Mouse (Mus musculus) MEL (cell line): ENCODE measurements around the gene Ccdc57. TPM values are rescaled to one million over a fixed set of nuclear protein-coding genes. Genes with fewer than 3 reads are reported as not detected.

Source experiments
- DNase-seq: peaks from one replicate; pipeline ENCODE4 v3.0.0; 2011; ENCODE audit warnings: low read depth, low spot score
- H3K27ac ChIP-seq: 2 replicates; pipeline ENCODE4 v1.5.1; 2012; ENCODE audit warnings: low read depth, mild to moderate bottlenecking, control low read depth, low read length, moderate library complexity; ENCODE audit not compliant: control insufficient read depth
- H3K27me3 ChIP-seq, 2 experiments: fragments of 150-350 bp in 1 of 2; sonication (generic) in 1 of 2; 2 replicates each; pipeline ENCODE4 v1.6.1; 2012; ENCODE audit warnings: low read length in 2 of 2, mild to moderate bottlenecking in 2 of 2, improper control_type of control experiment in 1 of 2, moderate library complexity in 1 of 2; ENCODE audit not compliant: insufficient read depth in 2 of 2, control insufficient read depth in 1 of 2
- H3K36me3 ChIP-seq, 2 experiments: 2 replicates each; pipeline ENCODE4 v1.6.1; 2012 to 2014; ENCODE audit warnings: low read length in 2 of 2, improper control_type of control experiment in 1 of 2, inconsistent platforms in 1 of 2, mild to moderate bottlenecking in 1 of 2; ENCODE audit not compliant: insufficient read depth in 2 of 2, control insufficient read depth in 1 of 2
- H3K4me1 ChIP-seq, 2 experiments: fragments of 150-350 bp in 1 of 2; sonication (generic) in 1 of 2; 2 replicates each; pipeline ENCODE4 v1.6.1; 2012; ENCODE audit warnings: low read length in 2 of 2, improper control_type of control experiment in 1 of 2, mild to moderate bottlenecking in 1 of 2; ENCODE audit not compliant: insufficient read depth in 2 of 2, control insufficient read depth in 1 of 2
- H3K4me3 ChIP-seq, 2 experiments: fragments of 150-350 bp in 1 of 2; sonication (generic) in 1 of 2; 2 replicates each; pipeline ENCODE4 v1.5.1; 2012; ENCODE audit warnings: low read depth in 2 of 2, low read length in 2 of 2, mild to moderate bottlenecking in 2 of 2, moderate library complexity in 2 of 2, control low read depth in 1 of 2, improper control_type of control experiment in 1 of 2; ENCODE audit not compliant: control insufficient read depth in 1 of 2, insufficient read depth in 1 of 2
- H3K79me2 ChIP-seq: 2 replicates; pipeline ENCODE4 v1.6.1; 2012; ENCODE audit warnings: mild to moderate bottlenecking, low read length, moderate library complexity; ENCODE audit not compliant: control insufficient read depth, poor library complexity, insufficient read depth
- H3K9ac ChIP-seq: 2 replicates; pipeline ENCODE4 v1.6.1; 2012; ENCODE audit warnings: low read depth, mild to moderate bottlenecking, control low read depth, low read length, moderate library complexity; ENCODE audit not compliant: control insufficient read depth, poor library complexity, severe bottlenecking
- H3K9me3 ChIP-seq: fragments of 150-350 bp; sonication (generic); replicated peaks from 2 replicates; pipeline ENCODE4 v1.6.1; 2012; ENCODE audit warnings: mild to moderate bottlenecking, low read length, improper control_type of control experiment, moderate library complexity; ENCODE audit not compliant: insufficient read depth
- CHD1 ChIP-seq: IDR thresholded peaks from 2 replicates; pipeline ENCODE4 v1.6.1; 2012; ENCODE audit warnings: low read depth, mild to moderate bottlenecking, inconsistent platforms, low read length, improper control_type of control experiment
- CHD2 ChIP-seq: IDR thresholded peaks from 2 replicates; pipeline ENCODE4 v1.6.1; 2011; ENCODE audit warnings: low read length, improper control_type of control experiment
- CTCF ChIP-seq, 3 experiments: IDR thresholded peaks in 2 of 3; conservative IDR thresholded peaks in 1 of 3; 2 replicates each; pipeline ENCODE4 v1.5.1; 2011 to 2012; ENCODE audit warnings: low read length in 3 of 3, low read depth in 2 of 3, mild to moderate bottlenecking in 2 of 3, improper control_type of control experiment in 1 of 3, inconsistent platforms in 1 of 3, mixed read lengths in 1 of 3, moderate library complexity in 1 of 3; ENCODE audit not compliant: control insufficient read depth in 1 of 3, insufficient read depth in 1 of 3, poor library complexity in 1 of 3, severe bottlenecking in 1 of 3
- E2F4 ChIP-seq: IDR thresholded peaks from 2 replicates; pipeline ENCODE4 v1.6.1; 2011; ENCODE audit warnings: low read depth, low read length, improper control_type of control experiment, borderline replicate concordance
- ELF1 ChIP-seq: IDR thresholded peaks from 2 replicates; pipeline ENCODE4 v1.6.1; 2014; ENCODE audit warnings: low read depth, mild to moderate bottlenecking, inconsistent platforms, low read length, improper control_type of control experiment, moderate library complexity
- GABPA ChIP-seq: IDR thresholded peaks from 2 replicates; pipeline ENCODE4 v1.6.1; 2012; ENCODE audit warnings: low read depth, mild to moderate bottlenecking, inconsistent platforms, low read length, improper control_type of control experiment, moderate library complexity
- HCFC1 ChIP-seq: IDR thresholded peaks from 2 replicates; pipeline ENCODE4 v1.6.1; 2012; ENCODE audit warnings: low read depth, mild to moderate bottlenecking, inconsistent platforms, low read length, improper control_type of control experiment, moderate library complexity
- JUND ChIP-seq: IDR thresholded peaks from 2 replicates; pipeline ENCODE4 v1.6.1; 2011; ENCODE audit warnings: low read depth, mild to moderate bottlenecking, improper control_type of control experiment, low read length
- MAX ChIP-seq: IDR thresholded peaks from 2 replicates; pipeline ENCODE4 v1.6.1; 2011; ENCODE audit warnings: low read length, improper control_type of control experiment
- MAZ ChIP-seq: IDR thresholded peaks from 2 replicates; pipeline ENCODE4 v1.6.1; 2012; ENCODE audit warnings: low read depth, mild to moderate bottlenecking, inconsistent platforms, low read length, improper control_type of control experiment
- MEF2A ChIP-seq: IDR thresholded peaks from 2 replicates; pipeline ENCODE4 v1.6.1; 2014; ENCODE audit warnings: low read depth, mild to moderate bottlenecking, inconsistent platforms, low read length, improper control_type of control experiment; ENCODE audit not compliant: poor library complexity, insufficient replicate concordance, severe bottlenecking; ENCODE audit errors: extremely low read depth
- MYC ChIP-seq: IDR thresholded peaks from 2 replicates; pipeline ENCODE4 v1.6.1; 2011; ENCODE audit warnings: low read depth, mild to moderate bottlenecking, low read length, improper control_type of control experiment, moderate library complexity
- NRF1 ChIP-seq: IDR thresholded peaks from 2 replicates; pipeline ENCODE4 v1.6.1; 2014; ENCODE audit warnings: low read depth, mild to moderate bottlenecking, inconsistent platforms, low read length, improper control_type of control experiment, moderate library complexity; ENCODE audit not compliant: poor library complexity, insufficient read depth, severe bottlenecking
- SIN3A ChIP-seq: IDR thresholded peaks from 2 replicates; pipeline ENCODE4 v1.6.1; 2012; ENCODE audit warnings: low read length, improper control_type of control experiment, inconsistent platforms
- SMC3 ChIP-seq: IDR thresholded peaks from 2 replicates; pipeline ENCODE4 v1.6.1; 2011; ENCODE audit warnings: low read depth, low read length, improper control_type of control experiment
- TBP ChIP-seq: IDR thresholded peaks from 2 replicates; pipeline ENCODE4 v1.8.0; 2011; ENCODE audit warnings: low read depth, low read length, improper control_type of control experiment
- UBTF ChIP-seq: IDR thresholded peaks from 2 replicates; pipeline ENCODE4 v1.6.1; 2012; ENCODE audit warnings: low read depth, mild to moderate bottlenecking, inconsistent platforms, low read length, improper control_type of control experiment, moderate library complexity, borderline replicate concordance; ENCODE audit not compliant: insufficient read depth
- USF2 ChIP-seq, 2 experiments: IDR thresholded peaks; 2 replicates each; pipeline ENCODE4 v1.6.1; 2011 to 2012; ENCODE audit warnings: improper control_type of control experiment in 2 of 2, low read length in 2 of 2, borderline replicate concordance in 1 of 2, inconsistent platforms in 1 of 2, low read depth in 1 of 2, mild to moderate bottlenecking in 1 of 2; ENCODE audit not compliant: insufficient read depth in 1 of 2
- ZC3H11A ChIP-seq: IDR thresholded peaks from 2 replicates; pipeline ENCODE4 v1.6.1; 2012; ENCODE audit warnings: low read depth, mild to moderate bottlenecking, inconsistent platforms, low read length, improper control_type of control experiment
- ZKSCAN1 ChIP-seq: IDR thresholded peaks from 2 replicates; pipeline ENCODE4 v1.6.1; 2012; ENCODE audit warnings: low read depth, mild to moderate bottlenecking, inconsistent platforms, low read length, improper control_type of control experiment, moderate library complexity
- polyA plus RNA-seq, 2 experiments: library from polyadenylated mRNA; stranded (reverse) in 1 of 2; unstranded in 1 of 2; fragments of >175 nt in 1 of 2; fragments of >200 nt in 1 of 2; gene quantifications; 2 replicates each; pipeline versions ENCODE4 v1.2.1 to v1.2.4; 2012; ENCODE audit warnings: low replicate concordance in 2 of 2, low read depth in 1 of 2; ENCODE audit not compliant: insufficient read length in 2 of 2, insufficient read depth in 1 of 2, missing spikeins in 1 of 2
- total RNA-seq: library from RNA; depleted of rRNA; stranded (reverse); fragments of 300-350 nt; gene quantifications from 2 replicates; pipeline ENCODE4 v1.2.3, GENCODE M21; 2012

Gene Ccdc57
- total and polyA plus RNA-seq, 3 experiments: 5.3 to 7.4 TPM; not detected in 1

DNA sequence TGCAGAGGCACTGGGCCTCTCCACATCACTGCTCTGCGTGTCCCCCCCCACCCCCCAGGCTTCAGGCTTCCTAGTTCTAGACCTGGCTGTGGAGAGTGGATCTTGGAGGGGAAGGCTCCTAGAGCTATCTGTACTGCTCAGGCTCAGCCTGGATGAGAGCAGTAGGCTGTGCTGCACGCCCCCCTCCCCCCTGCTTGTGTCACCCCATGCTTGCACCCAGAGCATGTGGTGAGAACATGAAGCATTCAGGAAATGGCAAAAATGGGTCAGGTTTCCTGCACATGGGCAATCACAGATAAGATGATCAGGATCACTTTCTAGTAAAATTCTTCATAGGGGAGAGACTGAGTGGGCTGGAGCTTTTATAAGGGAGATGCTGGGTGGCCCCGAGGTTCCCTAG, 26.9 kb upstream of the Ccdc57 start (continued):
- TF ChIP-seq CHD1: no peak
- TF ChIP-seq, all 39 proteins: peak for 5

DNA sequence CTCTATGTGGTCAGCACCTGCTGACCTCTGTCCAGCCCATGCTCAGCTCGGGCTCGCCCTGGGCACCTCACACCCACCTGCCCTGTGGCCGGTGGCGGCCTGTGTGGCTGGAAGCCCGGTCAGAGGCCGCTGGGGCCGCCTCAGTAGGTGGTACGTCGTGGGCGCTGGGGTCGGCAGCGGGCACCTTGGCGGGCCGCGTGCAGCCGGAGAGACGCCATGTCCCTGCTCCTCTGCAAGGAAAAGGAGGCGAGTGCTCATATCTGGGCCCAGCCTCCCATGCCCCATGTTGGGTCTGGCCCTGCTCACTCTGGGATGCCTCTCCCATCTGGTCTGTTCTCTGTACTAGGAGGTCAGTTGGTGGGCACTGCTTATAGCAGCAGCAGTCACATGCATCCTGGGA, 26.4 kb upstream of the Ccdc57 start:
- DNase-seq: no peak
- H3K9me3 ChIP-seq: no peaks in the 10 kb centered on the region
- peaks cover 11 to 16% of the 10 kb centered on the region in 2 experiments for H3K36me3 ChIP-seq
- peaks cover 10% of the 10 kb centered on the region for H3K79me2 ChIP-seq
- peaks cover 0 to 10% of the 10 kb centered on the region in 2 experiments; a peak in 1 of 4 replicates for H3K4me1 ChIP-seq
- no peaks in the 10 kb centered on the region for H3K27me3 ChIP-seq
- H3K27ac ChIP-seq: peak overlapping the region; percentile 8; the same call in 1 of the 2 replicates
- H3K4me3 ChIP-seq: no peak overlapping the region
- TF ChIP-seq SIN3A (peak; percentile 5; the same call in 1 of the 2 replicates), HCFC1 (0 out of 2 replicates have a peak, but pooled peaks have one; percentile 3), USF2 (IDR thresholded peaks at IDR 0.05; ENCODE audit: borderline replicate concordance in 1 of 2, insufficient read depth in 1 of 2, low read depth in 1 of 2, low read length in 2 of 2) (no peak)
- TF ChIP-seq, all 39 proteins: peak for 2
- H3K9ac ChIP-seq: no peak overlapping the region

DNA sequence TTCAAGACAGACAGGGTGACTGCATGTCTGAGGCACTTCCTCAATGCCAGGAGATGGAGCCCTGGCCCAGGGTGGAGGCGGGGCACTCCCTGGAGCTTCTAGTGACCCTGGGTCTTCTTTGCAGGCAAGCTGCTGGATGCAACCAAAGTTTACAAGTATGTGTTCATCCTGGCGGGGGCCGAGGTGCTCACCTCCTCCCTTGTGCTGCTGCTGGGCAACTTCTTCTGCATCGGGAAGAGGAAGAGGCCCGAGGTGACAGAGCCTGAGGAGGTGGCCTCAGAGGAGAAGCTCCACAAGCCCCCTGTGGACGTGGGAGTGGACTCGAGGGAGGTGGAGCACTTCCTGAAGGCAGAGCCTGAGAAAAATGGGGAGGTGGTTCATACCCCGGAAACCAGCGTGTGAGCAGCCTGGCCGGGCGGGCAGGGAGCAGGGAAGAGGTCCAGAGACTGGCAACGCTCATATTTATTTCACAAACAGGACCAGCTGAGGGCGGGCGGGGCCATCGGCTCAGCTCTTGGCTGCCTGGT, 25.1 kb upstream of the Ccdc57 start:
- H3K9me3 ChIP-seq: no peaks in the 10 kb centered on the region
- H3K27ac ChIP-seq: no peak overlapping the region
- TF ChIP-seq SMC3: no peak
- TF ChIP-seq CHD1: no peak
- TF ChIP-seq SIN3A: no peak
- no peak for TF ChIP-seq ZKSCAN1
- no peak for TF ChIP-seq TBP
- TF ChIP-seq JUND: no peak
- TF ChIP-seq MYC: no peak
- no peak for TF ChIP-seq ZC3H11A
- TF ChIP-seq UBTF: no peak
- TF ChIP-seq USF2 (IDR thresholded peaks at IDR 0.05; ENCODE audit: borderline replicate concordance in 1 of 2, insufficient read depth in 1 of 2, low read depth in 1 of 2, low read length in 2 of 2): no peak
- no peak for TF ChIP-seq CHD2
- TF ChIP-seq MEF2A: no peak
- no peak for TF ChIP-seq MAZ
- no peak for TF ChIP-seq GABPA
- no peak for TF ChIP-seq MAX
- TF ChIP-seq ELF1: no peak
- TF ChIP-seq NRF1: no peak
- TF ChIP-seq E2F4: no peak
- no peak for TF ChIP-seq CTCF (IDR thresholded peaks at IDR 0.05 in 2 of 3, conservative IDR thresholded peaks at IDR 0.05 in 1 of 3; ENCODE audit: control insufficient read depth in 1 of 3, insufficient read depth in 1 of 3, low read depth in 2 of 3, low read length in 3 of 3, poor library complexity in 1 of 3, severe bottlenecking in 1 of 3)
- H3K79me2 ChIP-seq: peaks cover 21% of the 10 kb centered on the region
- H3K4me1 ChIP-seq: peaks cover 2 to 14% of the 10 kb centered on the region in 2 experiments; a peak in 2 of 4 replicates
- H3K36me3 ChIP-seq: peaks cover 13 to 19% of the 10 kb centered on the region in 2 experiments
- no peak overlapping the region for H3K9ac ChIP-seq
- no peaks in the 10 kb centered on the region for H3K27me3 ChIP-seq
- no peak overlapping the region for H3K4me3 ChIP-seq
- DNase-seq: peak; percentile 58
